Mouse (Mus musculus) left cerebral cortex, adult 2 months (tissue): Measurements from ENCODE around the gene Tll2. TPM values are rescaled to one million over a fixed set of nuclear protein-coding genes. Genes with fewer than 3 reads are reported as not detected.

ENCODE experiments used
- DNase-seq, 2 experiments: peaks; one replicate each; pipeline ENCODE4 v3.0.0; 2021 to 2022; ENCODE audit warnings: low spot score in 2 of 2, mixed read lengths in 1 of 2; ENCODE audit errors: extremely low spot score in 1 of 2
- H3K27ac ChIP-seq: fragments of 200-600 bp; 2 replicates; pipeline ENCODE4 v1.8.1; 2022
- H3K4me3 ChIP-seq: fragments of 200-600 bp; 2 replicates; pipeline ENCODE4 v1.8.1; 2022
- CTCF ChIP-seq: fragments of 200-600 bp; IDR thresholded peaks from 2 replicates; pipeline ENCODE4 v1.8.1; 2022; ENCODE audit warnings: antibody characterized with exemption, mild to moderate bottlenecking, moderate library complexity
- intact Hi-C: fragments of 180-260 bp; cut with DNase I; formaldehyde crosslinking; loops from one replicate; pipeline ENCODE4 v1.15.1; 2025
- total RNA-seq, 2 experiments: library from RNA; stranded (reverse); gene quantifications; 2 replicates each; pipeline ENCODE4 v1.2.3; 2021

Gene Tll2
- total RNA-seq, 2 experiments from 2014 or later, result 0.68 to 0.84 TPM

GRCm38 (mm10) chr19:41039110-41039509, 167.5 kb downstream of the Tll2 start:
- no peak for TF ChIP-seq CTCF
- Histone ChIP-seq H3K27ac (no peak overlapping the region), H3K4me3 (no peak overlapping the region)
- DNase-seq, result no peak
- intact Hi-C loops, result no loop called here

DNA sequence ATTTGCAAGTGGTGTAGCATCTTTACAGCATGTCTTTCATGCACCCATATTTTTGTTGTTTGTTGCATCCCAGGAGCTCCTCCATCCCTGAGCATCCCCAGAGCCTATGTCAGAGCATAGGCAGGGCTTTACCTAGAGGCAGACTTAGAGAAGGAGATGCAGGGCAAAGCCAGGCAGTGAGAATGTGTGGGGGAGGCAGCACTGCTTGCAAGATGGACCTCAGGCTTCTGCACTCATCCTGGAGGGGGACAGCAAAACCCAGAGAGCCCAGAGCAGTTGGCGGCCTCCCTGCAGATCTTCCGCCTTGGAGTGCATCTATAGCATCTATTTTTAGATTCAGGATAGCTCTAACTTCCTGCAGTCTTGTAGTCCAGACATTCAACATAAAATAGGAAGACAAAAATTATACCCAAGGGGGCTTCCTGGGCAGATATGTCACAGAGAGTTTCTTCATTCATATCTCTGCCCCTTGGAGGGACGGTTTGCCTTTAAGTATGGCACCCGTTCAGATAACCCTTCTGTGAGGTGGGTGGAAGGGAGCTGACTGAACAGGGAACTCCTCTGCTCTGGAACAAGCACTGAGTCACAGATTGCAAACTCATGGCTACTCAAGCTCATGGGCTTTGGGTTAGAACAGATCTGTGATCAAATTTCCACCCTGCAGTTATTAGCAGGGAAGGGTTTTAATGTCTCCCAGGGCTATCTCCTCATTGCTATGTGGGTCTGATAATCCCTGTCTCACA, 170.7 kb downstream of the Tll2 start:
- no peak for TF ChIP-seq CTCF
- intact Hi-C loops, result no loop called here
- H3K27ac ChIP-seq, result no peak overlapping the region; the same call in 1 of the 2 replicates
- no peak overlapping the region for H3K4me3 ChIP-seq
- no peak for DNase-seq

Other genes starting within 250 kb of the Tll2 start
- 10 to 100 TPM in 1 of 2 experiments, 1 to 10 TPM in 1; 8.4 to 10.4 TPM for gene Blnk, start 212.3 kb downstream of the Tll2 start, total RNA-seq
- not detected for gene Dntt, start 177.6 kb downstream of the Tll2 start, total RNA-seq
- gene Opalin, start 129.7 kb downstream of the Tll2 start, total RNA-seq, result 1 to 10 TPM; 5.7 to 6.3 TPM
- gene Tm9sf3, start 57.2 kb upstream of the Tll2 start, total RNA-seq, result 100 to 1,000 TPM; 130 to 135 TPM
- gene Pik3ap1, start 178.3 kb upstream of the Tll2 start, total RNA-seq, result 1 to 10 TPM; 2.4 to 2.5 TPM